Mouse (Mus musculus) cerebellum, adult 11-12 months (tissue): ENCODE results near the gene Ube2k.

ENCODE experiments used
- DNase-seq: peaks from one replicate; pipeline ENCODE4 v3.0.0; 2022

The Ube2k gene

DNA sequence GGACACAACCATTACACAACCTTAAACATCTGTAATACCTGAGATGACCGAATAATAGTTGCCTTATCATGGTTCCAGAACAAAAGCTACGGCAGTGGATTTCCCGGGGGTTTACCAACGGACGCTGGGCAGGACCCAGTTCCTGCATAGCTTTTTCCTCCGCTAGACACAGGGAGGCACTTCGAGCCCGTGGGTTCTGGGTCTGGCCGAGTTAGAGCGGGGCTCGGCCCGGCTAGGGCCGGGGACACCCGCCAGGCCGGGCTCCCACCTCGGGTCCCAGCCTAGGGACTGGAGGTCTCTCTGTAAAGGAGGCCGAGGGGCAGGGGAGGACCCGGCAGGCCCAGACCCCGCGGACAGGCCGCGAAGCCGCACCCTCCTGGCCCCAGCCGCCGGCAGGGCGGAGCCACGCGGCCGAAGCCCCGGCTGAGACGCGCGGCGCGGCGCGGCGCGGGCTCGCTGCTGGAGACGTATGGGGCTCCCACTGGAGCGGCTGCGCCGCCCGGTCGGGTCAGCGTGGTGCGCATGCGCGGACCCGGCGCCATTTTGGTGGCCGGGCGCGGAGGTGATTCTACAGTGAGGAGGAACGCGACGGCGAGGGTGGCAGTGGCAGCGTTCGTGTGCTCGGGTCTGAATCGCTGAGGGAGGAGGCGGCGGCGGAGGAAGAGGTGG, at the start of gene Ube2k, which contains the start of gene Smim14:
Ube2k (plus strand) TSS at position 483 of the 669 bp plus-strand sequence.
Smim14 (minus strand) TSS at position 434 of the 669 bp plus-strand sequence.
- peak; percentile 94 for DNase-seq

DNA sequence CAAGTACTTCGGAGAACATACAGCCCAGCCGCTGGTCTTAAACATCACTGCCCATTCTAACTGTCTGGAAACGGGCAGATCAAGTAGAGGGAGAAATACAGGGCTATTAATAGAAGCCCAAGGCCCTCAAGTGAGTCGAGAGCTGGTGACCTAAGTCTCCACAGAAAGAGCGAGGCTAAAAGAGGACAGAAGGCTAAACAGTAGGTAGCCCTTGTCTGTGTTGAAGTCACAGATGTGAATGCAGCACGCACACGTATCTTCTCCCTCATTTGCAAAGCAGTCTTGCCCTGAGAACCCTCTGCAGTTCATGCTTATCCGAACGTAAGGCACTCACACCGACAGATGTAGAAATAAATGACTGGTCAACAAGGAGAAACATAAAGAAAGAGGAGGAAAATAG, 49.7 kb upstream of the Ube2k start:
- no peak for DNase-seq

DNA sequence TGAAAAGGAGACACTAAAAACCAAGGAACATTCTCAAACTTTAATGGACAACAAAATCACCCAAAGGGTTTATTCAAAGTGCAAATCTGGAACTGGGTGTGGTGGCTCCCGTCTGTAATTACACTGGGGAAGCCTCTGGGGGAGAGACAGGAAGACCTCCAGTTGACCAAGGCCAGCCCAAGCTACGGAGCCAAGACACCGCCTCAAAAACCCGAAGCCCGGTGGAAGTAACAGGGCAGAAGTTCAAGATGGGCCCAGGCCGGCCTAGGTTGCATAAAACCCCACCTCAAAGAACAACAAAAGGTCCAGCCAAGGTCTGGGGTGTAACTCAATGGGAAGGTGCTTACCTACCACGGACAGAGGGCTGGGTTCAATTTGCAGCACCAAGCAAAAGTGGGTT, 48.3 kb upstream of the Ube2k start:
- DNase-seq, result no peak

DNA sequence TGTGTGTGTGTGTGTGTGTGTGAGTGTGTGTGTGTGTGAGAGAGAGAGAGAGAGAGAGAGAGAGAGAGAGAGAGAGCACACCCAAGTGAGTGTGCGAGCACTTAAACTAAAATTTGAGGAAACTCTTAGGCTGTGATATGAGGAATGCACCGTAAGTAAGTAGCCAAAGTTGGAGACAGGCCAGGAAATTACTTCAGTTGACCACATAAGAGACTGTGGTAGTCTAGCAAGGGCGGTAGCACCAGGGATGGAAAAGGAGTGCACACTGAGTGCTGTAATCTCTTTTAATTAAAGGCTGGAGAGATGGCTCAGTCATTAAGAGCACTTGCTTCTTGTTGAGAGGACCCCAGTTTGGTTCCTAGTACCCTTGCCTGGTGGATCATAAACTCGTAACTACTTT, 47.2 kb upstream of the Ube2k start:
- no peak for DNase-seq

DNA sequence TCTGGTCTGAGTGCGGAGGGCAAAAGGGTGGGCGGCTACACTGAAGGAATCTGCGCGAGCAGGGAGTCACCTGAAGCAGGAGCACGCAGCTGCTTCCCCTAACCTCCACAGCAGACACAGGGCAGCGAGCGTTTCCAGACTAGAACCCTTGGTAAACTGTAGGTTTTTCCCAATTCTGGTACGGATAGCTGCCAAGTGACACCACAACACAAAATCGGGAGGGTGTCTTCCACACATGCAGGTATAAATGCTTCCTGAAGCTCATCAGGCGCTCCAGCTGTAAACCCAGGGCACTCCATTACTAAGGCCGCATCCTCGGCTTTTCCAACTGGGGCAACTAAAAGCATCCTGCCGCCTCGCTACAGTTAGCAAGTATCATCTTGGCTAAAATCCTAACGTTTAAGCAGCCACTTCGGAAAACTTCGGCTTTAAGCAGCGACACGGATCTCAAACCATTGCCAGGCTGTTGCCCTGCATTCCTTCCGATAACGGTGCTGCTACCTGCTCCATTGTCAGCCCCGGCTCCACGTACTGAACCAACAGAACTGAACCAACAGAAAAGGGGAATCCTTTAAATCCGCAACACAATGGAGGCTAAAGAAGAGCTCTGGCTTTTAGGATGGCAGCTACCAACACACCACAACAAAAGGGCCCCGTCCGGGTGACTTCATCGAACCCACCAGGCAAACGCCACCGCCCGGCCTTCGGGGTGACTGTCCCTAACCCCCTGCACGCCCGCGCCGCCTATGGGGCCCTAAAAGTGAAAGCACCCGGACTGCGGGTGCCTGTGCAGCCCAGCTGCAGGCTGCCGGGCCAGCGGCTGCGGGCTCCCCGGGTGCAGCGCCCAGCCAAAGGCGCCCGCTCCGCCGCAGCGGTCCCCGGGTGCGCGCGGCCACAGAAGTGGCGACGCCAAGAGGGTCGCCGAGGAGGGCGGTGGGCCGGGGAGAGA, 45.0 kb upstream of the Ube2k start:
- DNase-seq, result peak; percentile 77

DNA sequence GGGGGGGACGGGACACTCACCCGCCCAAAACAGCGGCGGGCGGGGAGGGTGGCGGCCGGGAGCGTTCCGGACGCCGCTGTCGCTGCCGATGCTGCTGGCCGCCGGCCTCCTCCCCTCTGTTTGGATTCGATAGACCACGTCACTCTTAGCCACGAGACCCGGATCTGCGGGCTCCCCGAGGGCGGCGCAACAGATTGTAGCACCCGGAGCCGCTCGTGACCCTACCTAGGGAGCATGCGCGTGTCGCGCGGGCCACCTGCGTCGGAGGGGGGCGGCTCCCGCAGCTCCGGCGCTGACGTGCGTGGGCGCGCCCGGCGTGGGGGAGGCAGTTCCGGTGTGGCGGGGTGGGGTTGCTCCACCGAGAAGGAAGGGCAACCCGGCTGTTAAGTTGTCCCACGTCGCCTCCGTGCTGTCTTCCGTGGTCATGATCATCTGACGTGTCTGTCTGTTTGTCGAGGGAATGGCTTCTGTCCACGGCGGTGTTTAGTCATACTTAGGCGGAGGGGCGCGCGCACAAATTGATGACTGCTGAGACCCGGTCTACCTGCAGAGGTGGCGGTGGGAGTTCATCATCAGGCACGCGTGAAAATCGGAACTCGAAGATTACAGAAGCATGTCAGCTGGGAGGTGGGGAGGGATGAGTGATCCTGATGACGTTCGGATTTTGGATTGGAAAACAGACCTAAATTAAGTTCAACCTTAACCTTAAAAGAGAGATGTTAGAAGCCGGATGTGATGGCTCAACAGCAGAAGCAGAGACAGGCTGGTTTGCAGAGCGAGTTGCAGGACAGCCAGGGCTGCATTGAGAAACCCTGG, 44.1 kb upstream of the Ube2k start, which contains the start of gene Gm43552:
Gm43552 (minus strand) TSS at position 118 of the 816 bp plus-strand sequence.
- DNase-seq, result peak; percentile 98

DNA sequence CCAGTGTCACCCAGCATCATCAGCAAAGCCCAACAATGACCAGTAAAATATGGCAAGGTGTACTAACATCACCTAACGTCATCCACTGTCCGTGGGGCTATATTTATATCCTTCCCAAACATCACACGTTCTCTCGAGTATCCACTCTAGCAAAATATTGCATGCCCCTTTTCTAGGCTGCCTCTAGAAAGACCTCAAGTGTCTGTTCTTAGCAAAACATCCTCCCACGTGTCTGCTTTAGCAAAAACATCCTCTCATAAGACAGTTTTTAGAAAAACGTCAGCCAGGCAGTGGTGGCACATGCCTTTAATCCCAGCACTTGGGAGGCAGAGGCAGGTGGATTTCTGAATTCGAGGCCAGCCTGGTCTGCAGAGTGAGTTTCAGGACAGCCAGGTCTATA, 36.8 kb upstream of the Ube2k start:
- DNase-seq, result no peak

DNA sequence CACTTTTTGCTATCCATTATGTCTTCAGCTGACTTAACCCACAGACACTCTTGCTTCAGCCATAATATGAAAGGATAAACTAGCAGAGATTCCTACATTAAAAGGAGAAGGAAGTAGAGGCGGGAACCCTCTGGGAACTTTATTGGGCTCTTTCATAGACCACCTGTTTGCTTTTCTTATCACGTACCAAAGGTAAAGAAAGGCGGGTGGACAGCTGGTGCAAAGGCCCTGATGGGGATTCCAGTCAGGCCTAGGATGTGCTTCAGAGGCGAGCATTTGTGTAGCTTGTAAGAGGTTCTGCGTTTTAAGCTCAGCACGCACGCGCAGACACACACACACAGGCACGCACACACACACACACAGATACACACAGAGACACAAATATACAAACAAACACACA, 35.6 kb upstream of the Ube2k start:
- DNase-seq, result no peak

DNA sequence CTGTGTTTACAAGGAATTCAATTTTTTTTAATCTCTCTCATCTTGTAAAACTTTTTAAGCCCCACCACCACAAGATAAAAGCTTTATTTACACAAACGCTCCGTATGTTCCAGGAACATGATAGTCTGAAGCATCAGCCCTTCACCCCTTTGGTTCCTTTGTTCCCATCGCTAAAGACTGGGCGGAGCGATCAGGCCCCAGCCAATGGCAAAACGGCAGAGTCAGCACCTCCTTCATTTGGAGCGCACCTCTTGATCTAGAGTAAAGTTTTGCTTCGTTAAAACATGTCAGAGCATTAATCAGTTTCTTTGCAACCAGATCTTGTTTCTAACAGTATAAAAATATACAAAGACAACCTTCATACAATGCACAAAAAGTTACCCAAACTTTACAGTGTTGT, 31.2 kb upstream of the Ube2k start:
- DNase-seq, result no peak

DNA sequence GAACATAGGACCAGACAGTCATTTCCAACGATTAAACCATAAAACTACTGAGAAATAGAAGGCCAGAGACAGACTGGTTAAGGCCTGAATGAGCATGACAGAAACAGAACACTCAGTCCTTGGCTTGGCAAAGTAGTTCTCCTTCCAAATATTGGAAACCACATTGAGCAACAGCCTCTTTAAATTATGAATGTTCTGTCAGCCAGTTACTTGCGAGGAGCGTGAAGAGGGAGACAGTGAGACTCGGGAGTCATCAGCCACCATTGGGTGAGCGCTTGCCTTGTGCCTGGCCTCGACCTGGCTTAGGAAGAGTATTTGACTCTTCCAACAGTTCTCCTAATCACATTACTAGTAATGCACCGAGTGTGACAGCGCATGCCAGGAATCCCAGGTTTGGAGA, 28.6 kb upstream of the Ube2k start:
- no peak for DNase-seq

DNA sequence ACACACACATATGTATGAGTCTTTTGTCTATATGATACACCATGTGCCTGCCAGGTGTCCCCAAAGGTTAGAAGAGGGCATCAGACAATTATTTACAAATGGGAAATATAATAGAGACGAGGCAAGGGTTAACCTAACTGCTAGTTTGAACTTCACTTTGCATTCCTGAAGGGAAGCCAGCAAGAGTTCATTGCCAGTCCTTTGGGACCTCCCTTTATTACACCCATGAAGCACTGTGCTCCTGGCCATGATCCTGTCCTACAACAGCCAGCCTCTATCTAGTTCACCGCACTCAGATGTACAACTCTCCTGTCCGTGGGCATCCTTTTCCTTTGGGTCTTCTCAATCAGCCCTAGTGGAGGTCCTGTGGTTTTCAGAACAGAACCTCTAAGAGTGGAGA, 23.5 kb upstream of the Ube2k start:
- DNase-seq, result no peak

DNA sequence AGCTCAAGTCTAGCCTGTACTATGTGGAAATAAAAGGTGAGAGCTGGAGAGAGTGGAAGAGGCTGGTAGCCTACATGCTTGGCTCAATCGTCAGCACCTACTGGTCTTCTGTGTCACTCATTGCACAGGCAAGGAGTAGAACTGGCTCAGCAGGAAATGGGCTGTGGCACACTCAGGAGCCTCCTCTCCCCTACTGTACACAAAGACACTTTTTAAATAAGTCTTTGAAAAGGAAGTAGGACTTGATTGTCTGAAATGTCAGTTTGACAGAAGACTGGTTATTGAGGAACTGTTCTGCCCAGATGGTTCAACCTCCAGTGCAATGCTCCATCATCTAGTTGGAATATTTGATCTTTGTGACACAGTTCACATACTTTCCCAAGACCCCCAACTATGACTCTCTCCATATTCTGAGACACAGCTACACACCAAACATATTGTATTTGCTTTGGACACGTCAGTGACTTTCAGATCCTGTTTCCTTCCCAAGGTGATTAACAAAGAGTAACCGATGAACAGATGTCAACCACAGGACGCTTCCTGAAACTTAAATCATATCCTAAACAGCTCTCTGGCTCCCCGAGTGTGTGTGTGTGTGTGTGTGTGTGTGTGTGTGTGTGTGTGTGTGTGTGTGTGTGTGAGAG, 22.3 kb upstream of the Ube2k start:
- no peak for DNase-seq

DNA sequence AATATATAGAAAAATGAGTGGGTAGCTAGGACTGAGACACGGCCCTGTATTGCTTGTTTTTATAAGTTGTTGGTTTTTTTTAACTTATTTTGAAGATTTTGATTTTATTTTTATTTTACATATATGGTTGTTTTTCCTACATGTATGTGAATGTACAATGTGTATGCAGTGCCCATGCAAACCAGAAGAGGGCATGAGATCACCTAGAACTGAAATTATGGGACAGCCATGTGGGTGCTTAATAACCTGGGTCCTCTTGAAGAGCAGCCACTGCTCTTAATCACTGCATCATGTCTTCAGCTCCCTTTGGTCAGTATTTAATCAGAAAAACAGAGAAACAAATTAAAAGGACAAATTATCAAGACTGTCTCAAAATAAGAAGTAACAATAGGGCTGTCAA, 15.2 kb upstream of the Ube2k start:
- no peak for DNase-seq

DNA sequence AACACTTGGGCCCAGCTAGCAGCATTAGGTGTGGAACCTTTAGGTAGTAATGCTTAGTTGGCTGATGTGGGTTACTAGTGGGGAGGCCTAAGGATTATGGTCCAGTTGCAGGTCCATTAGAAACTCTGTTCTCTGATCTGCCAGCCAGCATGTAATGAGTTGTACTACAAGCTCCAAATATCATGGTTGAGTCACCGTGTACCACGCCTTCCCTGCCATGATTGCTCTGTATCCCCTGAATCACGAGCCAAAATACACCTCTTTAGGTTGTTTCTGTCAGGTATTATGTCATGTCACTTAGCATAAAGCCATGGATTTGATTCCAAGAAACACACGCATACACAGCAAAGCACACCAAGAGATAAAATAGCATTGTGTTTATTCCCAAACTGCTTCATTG, 12.2 kb upstream of the Ube2k start:
- no peak for DNase-seq

DNA sequence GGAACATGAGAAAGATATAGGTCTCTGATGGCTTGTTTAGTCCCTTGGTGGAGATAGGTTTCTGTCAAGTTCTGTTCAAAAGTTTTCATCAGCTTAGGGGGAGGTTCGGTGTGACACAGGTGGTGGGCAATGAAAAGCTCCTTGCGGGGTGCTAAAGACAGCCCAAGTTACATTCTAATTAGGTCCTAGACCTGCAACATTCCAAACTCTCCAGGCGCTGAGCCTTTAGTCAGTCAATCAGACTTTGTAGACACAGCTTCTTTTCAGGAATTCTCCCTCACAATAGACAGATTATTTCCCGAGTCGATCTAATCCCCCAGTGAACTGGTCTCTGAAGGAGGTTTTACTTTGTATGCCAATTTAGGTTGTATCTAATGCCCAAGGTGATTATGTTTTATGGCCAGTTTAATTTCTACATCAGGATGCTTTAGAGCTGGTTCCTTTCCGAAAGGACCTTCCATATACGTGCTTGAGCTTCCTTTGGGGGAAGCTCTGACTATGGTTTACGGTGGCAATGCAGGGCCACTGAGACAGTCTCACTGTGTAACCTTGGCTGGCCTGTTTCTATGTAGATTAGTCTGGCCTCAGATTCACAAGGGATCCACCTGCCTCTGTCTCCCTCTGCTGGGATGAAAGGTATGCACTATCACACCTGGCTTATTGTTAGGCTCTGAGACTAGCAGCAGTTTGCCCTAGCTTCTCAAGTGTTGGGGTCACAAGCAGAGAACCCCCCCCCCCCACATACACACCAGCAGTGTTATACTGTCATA, 11.2 kb upstream of the Ube2k start:
- DNase-seq, result no peak

DNA sequence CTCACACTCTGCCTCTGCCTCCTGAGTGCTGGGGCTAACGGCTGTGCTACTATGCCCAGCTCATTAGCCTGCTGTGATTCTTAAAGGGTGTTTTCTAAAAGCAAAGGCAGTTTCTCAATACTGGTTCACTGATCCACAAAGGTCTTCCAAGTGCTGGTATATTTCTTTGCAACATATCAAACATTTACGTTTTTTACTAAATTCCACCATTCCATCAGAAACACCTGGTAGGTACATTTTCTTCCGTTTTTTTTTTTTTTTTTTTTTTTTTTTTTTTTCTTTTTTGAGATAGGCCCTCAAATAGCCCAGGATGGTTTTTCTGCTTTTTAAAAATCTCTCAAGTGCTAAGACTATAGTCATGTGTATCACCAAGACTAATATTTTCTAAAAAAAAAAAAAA, 5.8 kb upstream of the Ube2k start:
- no peak for DNase-seq

DNA sequence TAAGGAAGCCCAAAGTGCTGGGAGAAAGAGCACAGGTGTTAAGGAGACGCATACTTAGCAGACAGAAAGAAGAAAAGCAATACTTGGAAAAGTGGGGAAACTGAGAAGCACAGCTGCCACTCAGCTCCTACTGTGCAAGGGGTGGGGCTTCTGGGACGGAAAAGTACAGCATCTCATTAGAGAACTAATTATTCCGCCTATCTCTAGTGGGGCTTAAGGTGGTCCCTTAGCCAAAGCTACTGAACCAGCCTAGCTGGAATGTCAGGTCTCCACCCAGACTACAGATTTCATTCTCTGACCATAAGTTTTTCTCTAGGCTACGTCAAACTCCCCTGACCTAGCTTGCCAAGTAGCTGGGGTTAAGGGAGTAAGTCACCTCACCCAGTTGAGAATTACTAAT, 2.5 kb upstream of the Ube2k start:
- no peak for DNase-seq

DNA sequence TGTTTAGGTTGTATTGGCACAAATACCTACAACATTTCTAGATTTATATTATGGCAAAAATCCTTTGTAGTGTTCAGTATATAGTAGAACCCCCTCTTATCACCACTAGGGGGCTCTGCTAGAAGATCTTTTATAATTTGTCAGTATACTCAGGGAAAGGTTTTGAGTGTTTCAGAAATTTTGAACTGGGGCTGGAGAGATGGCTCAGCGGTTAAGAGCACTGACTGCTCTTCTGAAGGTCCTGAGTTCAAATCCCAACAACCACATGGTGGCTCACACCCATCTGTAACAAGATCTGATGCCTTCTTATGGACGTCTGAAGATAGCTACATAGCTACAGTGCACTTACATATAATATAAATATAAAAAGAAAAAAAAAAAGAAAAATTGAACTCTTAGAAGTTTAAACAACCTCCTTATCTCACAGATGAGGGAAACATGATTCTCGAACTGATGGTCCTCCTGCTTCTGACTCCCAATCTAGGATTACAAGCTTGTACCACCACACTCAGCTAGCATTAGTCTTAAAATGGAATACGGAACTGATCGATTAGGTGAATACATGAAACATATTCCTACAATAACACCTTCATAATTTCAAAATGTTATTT, 1.5 kb upstream of the Ube2k start:
- peak; percentile 52 for DNase-seq

DNA sequence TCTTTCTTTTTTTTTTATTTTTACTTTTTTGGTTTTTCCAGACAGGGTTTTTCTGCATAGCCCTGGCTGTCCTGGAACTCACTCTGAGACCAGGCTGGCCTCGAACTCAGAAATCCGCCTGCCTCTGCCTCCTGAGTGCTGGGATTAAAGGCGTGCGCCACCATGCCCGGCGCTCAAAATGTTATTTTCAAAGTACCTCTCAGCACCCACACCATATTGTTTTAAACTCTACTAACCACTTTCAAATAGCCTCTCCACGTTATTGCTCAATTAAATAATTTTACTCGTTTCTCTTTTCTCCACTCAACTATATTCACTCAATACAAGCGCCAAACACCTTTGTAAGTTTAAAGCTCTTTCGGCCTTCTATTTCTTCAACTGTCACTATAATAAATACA, 966 bp upstream of the Ube2k start:
- DNase-seq, result peak; percentile 21

DNA sequence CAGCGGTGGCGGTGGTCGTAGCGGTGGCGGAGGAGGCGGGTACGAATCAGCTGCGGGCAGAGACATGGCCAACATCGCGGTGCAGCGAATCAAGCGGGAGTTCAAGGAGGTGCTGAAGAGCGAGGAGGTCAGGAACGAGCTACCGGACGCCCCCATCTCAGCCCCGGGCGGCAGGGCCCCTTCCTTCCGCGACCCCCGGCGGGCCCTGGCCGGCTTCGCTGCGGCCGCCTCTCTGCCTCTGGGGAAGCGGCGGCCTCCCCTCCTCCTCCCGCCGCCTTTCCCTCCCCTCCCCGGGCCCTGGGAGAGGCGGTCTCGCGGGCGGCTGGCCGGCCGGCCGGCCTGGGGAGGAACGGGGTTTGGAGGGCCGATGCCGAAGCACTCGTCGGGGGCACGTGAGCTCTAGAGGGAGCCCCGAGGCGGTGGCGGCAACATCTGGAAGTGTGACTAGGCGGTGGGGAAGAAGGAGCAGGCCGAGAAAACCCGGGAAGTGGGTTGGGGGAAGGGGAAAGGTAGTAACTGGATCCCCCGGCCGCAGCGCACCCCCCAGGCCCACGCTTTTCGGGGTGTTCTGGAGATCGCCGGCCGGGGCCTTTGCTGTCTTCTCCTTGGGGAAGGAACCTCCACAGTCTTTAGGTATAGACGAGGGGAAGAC, 513 bp downstream of the Ube2k start:
- no peak for DNase-seq

DNA sequence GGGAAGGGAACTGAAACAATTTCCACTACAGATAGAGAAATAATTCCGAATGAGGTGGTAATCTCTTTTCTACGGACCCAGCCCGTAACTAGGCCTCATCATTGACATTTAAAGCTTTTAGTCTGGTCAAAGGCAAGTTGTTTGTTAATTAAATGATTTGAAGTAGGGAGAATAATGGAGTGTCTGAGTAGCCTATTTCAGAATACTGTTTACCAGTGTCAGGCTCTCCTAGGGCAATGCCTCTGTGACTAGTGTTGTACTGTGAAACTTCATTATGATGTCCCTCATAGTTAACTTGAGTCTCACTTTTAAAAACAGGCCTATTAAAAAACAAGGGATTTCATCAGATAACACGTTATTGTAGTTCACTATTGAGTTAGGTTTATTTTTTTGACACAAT, 1.1 kb downstream of the Ube2k start:
- DNase-seq, result no peak
